Mouse (Mus musculus) olfactory bulb, adult 2 months (tissue): ENCODE data around the gene Ulk3.

ENCODE experiments used
- CTCF ChIP-seq: fragments of 200-500 bp; IDR thresholded peaks from 2 replicates; pipeline ENCODE4 v1.5.1; 2012; ENCODE audit warnings: low read depth, mild to moderate bottlenecking, low read length, moderate library complexity; ENCODE audit not compliant: insufficient read depth
- POLR2A ChIP-seq: fragments of 200-500 bp; IDR thresholded peaks from 2 replicates; pipeline ENCODE4 v1.6.1; 2012; ENCODE audit warnings: mild to moderate bottlenecking, low read depth, low read length, moderate library complexity; ENCODE audit not compliant: insufficient read depth

GRCm38 (mm10) chr9:57539550-57539949 lies 49.7 kb upstream of the Ulk3 start:
- TF ChIP-seq CTCF (no peak), POLR2A (no peak)
